Mouse (Mus musculus) ZHBTc4 (cell line): ENCODE results near the gene Appl2.

Experiments used
- DNase-seq: peaks from one replicate; pipeline ENCODE4 v3.0.0-alpha.2; 2011; ENCODE audit warnings: low read depth, low spot score

Appl2 gene

GRCm38 (mm10) chr10:83631775-83632174, 16.8 kb downstream of the Appl2 start:
- DNase-seq, result no peak

DNA sequence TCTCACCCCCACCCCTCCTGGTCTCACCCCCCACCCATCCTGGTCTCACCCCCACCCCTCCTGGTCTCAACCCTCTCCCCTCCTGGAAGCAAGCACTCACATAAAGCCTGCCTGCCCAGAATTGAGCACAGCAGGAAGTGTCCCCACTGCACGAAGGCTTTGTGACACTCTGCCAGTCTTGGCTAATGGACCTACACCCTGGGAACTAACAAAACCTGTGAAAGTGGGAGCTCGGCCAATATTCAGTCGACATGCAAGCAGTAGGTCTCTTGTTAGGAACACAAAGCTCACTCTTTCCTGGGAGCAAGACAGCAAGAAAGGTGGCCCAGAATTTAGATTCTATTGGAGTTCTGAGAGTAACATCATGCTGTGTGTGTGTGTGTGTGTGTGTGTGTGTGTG, 17.6 kb downstream of the Appl2 start:
- no peak for DNase-seq

DNA sequence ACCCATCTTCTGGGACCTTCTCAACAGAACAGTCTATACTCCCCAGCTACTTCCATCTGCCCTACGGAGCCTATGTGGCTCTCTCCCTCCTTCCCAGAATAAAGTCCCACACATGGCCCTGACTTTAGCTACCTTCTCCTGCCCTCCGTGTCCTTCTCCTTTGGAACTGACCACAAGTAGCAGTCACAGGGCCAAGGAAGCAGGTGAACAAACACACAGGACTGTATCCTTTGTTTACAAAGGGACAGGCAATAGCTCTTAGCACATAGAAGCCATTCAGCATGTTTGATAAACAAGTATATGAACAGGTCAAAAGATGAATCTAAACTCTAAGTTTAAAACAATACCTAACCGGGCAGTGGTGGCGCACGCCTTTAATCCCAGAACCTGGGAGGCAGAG, 18.7 kb downstream of the Appl2 start:
- no peak for DNase-seq

GRCm38 (mm10) chr10:83629190-83629781, 19.3 kb downstream of the Appl2 start:
- no peak for DNase-seq

- no peak for DNase-seq
Observed at GRCm38 (mm10) chr10:83628241-83628640, 20.3 kb downstream of the Appl2 start.

DNA sequence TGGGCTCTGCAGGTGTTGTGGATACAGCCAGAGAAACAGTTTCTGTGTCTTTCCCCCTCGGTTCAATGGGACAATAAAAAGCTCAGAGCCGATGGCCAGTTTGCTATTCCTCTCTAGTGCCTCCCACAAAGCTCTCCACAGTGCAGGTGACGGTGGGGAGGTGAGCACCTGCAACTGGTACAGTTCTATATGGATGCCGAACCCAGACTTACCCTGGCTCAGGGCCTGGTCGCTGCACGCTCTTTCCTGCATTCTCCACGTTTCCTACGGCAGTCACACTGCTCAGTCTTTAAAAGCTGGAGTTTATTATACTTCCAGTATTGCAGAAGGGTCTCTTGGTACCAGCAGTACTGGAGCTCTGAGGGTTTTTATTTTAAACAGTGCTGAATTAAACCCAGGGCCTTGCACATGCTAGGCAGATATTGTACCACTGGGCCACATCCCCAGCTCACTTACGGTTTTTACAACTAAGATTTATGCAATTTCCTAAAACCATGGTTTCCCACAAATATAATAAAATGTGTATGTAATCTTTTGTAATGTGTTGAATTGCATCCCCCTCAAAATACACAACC, 21.3 kb downstream of the Appl2 start:
- no peak for DNase-seq

- no peak for DNase-seq
Observed at GRCm38 (mm10) chr10:83624841-83625240, 23.7 kb downstream of the Appl2 start.

- DNase-seq, result no peak
Observed at GRCm38 (mm10) chr10:83624065-83624464, 24.5 kb downstream of the Appl2 start.

DNA sequence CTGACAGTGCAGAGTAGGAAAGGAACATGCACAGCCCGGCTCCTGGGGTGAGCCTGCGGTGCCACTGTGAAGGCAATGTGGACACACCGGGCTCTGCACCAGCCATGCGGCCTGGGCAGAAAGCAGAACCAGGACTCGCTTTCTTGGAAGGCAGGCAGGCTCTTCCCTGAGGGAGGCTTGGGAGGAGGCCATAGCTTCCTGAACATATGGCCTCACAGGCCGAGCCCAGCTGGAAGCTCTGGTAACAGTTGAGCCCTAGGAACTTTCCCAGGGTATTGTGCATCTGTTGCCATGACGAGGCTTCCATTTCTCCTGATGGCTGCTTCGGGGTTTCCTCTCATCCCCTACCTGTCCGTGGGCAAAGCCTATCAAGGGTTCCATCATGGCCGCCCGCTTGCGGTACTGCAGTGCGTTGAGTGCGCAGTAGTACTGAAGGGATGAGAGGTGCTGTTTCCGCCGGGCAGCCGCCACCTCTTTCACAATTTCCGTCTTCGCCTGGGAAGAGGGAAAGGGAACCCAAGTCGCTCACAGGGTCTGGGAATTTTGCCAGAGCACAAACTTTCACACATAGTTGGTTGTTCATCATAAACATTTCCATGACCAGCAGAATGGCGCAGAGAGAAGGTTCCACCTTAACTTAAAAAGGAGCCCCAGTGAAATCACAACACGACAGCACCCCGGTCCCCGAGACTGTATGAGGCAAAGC, 28.0 kb downstream of the Appl2 start:
- peak; percentile 49 for DNase-seq

DNA sequence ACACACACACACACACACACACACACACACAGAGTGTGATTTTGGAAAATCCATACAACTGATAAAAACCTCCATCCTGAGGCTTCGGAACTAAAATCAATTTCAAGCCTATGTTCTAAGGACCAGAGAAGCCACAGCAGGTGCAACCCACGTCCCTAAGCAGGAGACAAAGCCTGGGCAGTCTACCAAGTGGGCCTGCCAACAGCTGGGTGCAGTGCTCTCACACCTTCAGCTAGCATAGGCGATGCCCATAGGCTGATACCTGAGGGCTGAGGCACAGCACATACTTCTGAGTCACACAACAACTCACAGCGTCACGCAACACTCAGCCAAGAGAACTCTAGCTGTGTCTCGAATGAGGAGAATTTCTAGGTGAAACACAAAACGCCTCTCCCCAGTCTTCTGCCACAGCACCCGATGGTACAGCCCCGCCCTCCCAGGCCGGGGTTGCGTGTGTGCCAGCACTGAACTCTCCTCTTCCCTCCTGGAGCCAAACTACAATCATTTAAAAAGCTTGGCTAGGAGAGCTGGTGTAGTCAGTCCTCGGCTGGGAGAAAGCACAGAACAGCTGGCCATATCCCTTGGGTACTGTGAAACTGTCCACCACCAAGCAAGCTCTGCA, 29.6 kb downstream of the Appl2 start:
- no peak for DNase-seq

DNA sequence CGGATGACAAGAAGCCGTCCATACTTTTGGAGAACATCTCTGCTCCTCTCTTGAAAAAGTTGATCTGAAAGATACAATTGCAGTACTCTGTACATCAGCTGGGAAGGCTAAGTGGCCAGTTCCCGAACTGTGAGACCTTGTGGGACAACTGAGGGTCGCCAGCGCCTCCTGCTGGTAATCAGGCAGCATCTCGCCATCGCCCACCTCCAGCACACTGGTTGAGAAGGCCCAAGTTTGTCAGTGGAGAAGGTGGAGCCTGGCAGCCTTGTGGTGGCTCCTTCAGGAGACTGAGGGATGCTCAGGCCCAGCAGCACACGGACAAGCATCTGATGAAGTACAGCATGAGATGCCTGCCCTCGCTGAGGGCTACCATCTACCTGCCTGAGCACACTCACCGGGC, 31.2 kb downstream of the Appl2 start:
- peak; percentile 84 for DNase-seq

GRCm38 (mm10) chr10:83612648-83613215, 35.8 kb downstream of the Appl2 start:
- DNase-seq, result no peak

DNA sequence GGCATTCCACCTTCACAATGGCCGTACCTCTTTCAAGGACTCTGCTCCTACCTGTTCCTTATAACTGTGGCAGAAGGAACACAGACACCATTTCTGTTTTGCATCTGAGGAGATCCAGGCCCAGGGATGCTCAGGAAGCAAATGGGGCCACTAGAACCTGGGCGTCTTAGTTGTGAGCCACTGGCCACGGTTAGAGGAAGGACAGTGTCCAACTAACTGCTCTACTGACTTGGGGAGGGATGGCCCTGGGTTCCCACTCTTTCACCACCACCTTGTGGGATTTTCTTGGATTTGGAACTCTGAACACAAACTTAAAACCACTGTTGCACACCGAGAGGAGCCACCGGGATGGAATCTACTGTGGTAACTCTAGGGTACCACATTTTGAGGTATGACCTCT, 36.7 kb downstream of the Appl2 start:
- DNase-seq, result no peak

- no peak for DNase-seq
Observed at GRCm38 (mm10) chr10:83610518-83610917, 38.0 kb downstream of the Appl2 start.

DNA sequence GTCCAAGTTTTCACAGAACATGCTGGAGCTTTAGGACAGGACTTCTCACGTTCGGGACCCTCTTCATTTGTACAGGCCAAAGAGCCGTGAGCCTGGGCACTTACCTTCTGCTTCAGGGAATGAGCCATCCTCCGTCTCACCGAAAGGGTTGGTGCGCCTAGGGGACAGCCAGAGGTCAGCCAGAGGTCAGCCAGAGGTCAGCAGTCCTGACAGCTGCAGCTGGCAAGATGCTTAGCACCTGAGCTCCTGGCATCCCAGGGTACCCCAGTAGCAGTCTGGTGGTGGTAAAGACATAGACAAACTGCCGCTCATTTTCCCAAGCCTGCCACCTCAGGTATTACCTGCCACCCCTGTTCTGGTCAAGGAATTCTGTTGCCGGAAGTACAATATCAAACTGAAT, 39.9 kb downstream of the Appl2 start:
- DNase-seq, result peak; percentile 10

DNA sequence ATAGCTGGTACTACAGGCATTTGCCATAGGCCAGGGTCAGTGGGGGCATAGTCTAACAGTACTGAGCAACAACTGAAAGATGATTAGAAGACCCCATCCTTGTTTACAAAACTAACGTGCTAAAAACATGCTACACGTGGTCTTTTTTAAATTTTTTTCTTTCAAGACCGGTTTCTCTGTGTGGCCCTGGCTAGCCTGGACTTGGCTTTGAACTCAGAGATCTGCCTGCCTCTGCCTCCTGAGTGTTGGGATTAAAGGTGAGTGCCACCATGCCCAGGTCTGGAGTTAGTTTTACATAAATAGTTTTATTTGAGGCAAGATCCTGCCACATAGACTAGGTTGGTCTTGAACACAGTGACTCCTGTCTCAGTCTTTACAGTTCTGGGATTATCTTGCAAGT, 41.4 kb downstream of the Appl2 start:
- DNase-seq, result no peak

- no peak for DNase-seq
Observed at GRCm38 (mm10) chr10:83605637-83606183, 42.8 kb downstream of the Appl2 start.

GRCm38 (mm10) chr10:83603956-83604564, 44.5 kb downstream of the Appl2 start:
- no peak for DNase-seq

DNA sequence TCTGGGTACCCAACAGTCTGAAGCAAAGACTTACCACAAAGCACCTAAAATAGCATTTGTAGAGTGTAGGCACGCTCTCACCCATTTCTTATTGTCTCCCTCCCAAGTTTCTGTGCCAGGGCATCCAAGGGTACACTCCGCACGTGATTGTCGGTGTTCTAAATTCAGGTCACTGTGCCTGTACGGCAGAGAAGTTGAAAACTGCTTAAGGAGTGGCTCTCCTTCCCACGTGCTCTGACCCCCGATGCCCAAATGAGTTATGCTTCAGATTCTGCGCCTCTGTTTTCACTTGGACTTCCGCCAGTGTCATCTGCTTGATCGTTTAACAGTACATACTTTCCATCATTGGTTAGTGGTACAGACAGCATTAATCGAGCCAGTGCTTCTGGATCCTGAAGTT, 47.9 kb downstream of the Appl2 start:
- DNase-seq, result no peak

DNA sequence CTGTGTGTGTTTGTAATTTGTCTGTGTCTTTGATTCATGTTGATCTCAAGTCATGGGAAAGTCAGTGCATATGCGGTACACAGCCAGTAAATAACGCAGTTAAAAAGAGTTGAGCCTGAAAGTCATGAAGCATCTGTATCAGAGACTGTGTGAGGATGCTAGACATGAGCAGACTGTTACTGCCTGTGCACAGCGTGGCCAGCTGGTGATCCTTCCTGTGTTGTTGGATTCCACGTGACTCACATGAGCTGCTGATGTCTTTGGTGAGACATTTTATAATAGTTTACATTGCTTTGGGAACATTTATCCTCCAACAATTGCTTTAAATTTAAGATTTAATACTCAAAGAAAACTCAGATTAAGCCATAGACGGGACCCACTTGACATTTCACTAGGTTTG, 54.0 kb downstream of the Appl2 start:
- no peak for DNase-seq

- DNase-seq, result no peak
Observed at GRCm38 (mm10) chr10:83592616-83593015, 55.9 kb downstream of the Appl2 start.

GRCm38 (mm10) chr10:83590801-83591200, 57.7 kb downstream of the Appl2 start:
- no peak for DNase-seq
